In the genomic region with DNA sequence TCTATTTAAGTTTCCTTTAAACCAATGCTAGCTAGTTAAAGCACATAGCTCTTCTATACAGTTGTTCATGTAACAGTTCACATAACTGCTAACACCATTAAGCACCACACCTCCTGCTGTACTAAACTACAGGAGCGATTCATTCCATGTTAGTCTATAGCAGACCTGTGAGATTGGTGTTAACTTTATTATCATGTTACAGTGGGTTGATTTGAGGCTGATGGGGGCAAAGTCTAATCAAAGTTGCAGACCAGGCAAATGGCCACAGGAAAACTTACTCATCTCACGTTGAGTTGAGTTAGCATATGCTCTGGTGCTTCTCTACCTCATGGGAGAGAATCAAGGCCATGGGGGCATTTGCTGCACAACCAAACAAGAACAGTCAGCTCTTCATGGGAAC, we compare ENCODE assay signal across 30 mouse cellular contexts. TPM values are rescaled to one million over a fixed set of nuclear protein-coding genes. Genes with fewer than 3 reads are reported as not detected.
"Had no signal": no experiment of that assay in that cellular context is flagged by ENCODE, and none has a peak within 500 bp of the region (broad histone marks: within the 10 kb centered on the region; RNA-seq: fewer than 3 reads in every experiment).

No protein-coding gene starts in this region.

- H3K27ac ChIP-seq: embryonic facial prominence, embryonic 10.5 days; embryonic facial prominence, embryonic 12.5 days; embryonic facial prominence, embryonic 13.5 days; embryonic facial prominence, embryonic 15.5 days; forebrain, embryonic 10.5 days; forebrain, embryonic 12.5 days; forebrain, embryonic 13.5 days; forebrain, embryonic 15.5 days; gastrocnemius, adult 2 months; heart, adult 2 months had no signal

- H3K4me2 ChIP-seq: embryonic facial prominence, embryonic 12.5 days; embryonic facial prominence, embryonic 13.5 days; embryonic facial prominence, embryonic 15.5 days; forebrain, embryonic 12.5 days; forebrain, embryonic 13.5 days; forebrain, embryonic 15.5 days had no signal

- H3K4me3 ChIP-seq: embryonic facial prominence, embryonic 10.5 days; embryonic facial prominence, embryonic 12.5 days; embryonic facial prominence, embryonic 13.5 days; embryonic facial prominence, embryonic 15.5 days; erythroblast, embryonic 14.5 days; forebrain, embryonic 10.5 days; forebrain, embryonic 12.5 days; forebrain, embryonic 13.5 days; forebrain, embryonic 15.5 days; gastrocnemius, adult 2 months; heart, adult 2 months had no signal

- ATAC-seq: forebrain, embryonic 13.5 days; forebrain, embryonic 14.5 days; forebrain, embryonic 15.5 days; forebrain, embryonic 16.5 days; forebrain, postnatal 0 days had no signal

- H3K9ac ChIP-seq: embryonic facial prominence, embryonic 12.5 days; embryonic facial prominence, embryonic 13.5 days; embryonic facial prominence, embryonic 15.5 days; forebrain, embryonic 12.5 days; forebrain, embryonic 13.5 days; forebrain, embryonic 15.5 days; forebrain, postnatal 0 days had no signal

- H3K36me3 ChIP-seq: embryonic facial prominence, embryonic 10.5 days; embryonic facial prominence, embryonic 12.5 days; embryonic facial prominence, embryonic 13.5 days; embryonic facial prominence, embryonic 15.5 days; forebrain, embryonic 10.5 days; forebrain, embryonic 12.5 days; forebrain, embryonic 15.5 days had no signal

- H3K27me3 ChIP-seq: embryonic facial prominence, embryonic 12.5 days; embryonic facial prominence, embryonic 13.5 days; embryonic facial prominence, embryonic 15.5 days; forebrain, embryonic 12.5 days; forebrain, embryonic 13.5 days; forebrain, embryonic 15.5 days had no signal

- DNase-seq: cerebellum, adult 2 months; cerebellum, adult 8-10 months; cerebellum, adult 9-10 months; cerebellum, adult 9-11 months; cerebellum, postnatal 14 days; cerebellum, postnatal 25 days; cerebellum, postnatal 36 days; embryo, embryonic 11 days; forebrain, postnatal 0 days; gastrocnemius, adult 2 months; gastrocnemius, postnatal 10 days; gastrocnemius, postnatal 14 days; gastrocnemius, postnatal 25 days; gastrocnemius, postnatal 36 days; heart, adult 11 months; heart, adult 18-20 months; heart, adult 2 months had no signal

- H3K9me3 ChIP-seq: embryonic facial prominence, embryonic 10.5 days; embryonic facial prominence, embryonic 12.5 days; embryonic facial prominence, embryonic 13.5 days; embryonic facial prominence, embryonic 15.5 days; forebrain, embryonic 10.5 days; forebrain, embryonic 12.5 days; forebrain, embryonic 13.5 days; forebrain, embryonic 15.5 days had no signal

- H3K4me1 ChIP-seq: embryonic facial prominence, embryonic 12.5 days; embryonic facial prominence, embryonic 13.5 days; embryonic facial prominence, embryonic 15.5 days; forebrain, embryonic 12.5 days; forebrain, embryonic 13.5 days; forebrain, embryonic 15.5 days had no signal

RNA-seq across cellular contexts. Expression of a gene that starts 2.6 kb away (rescaled TPM):
- polyA plus RNA-seq: erythroblast, embryonic 14.5 days; forebrain, embryonic 10.5 days; forebrain, embryonic 11.5 days; forebrain, embryonic 12.5 days; forebrain, embryonic 15.5 days; forebrain, embryonic 16.5 days; forebrain, postnatal 0 days; gonadal fat pad, adult 2 months; heart, adult 2 months had no signal

RNA-seq across cellular contexts. Expression of a gene that starts 6.9 kb away (rescaled TPM):
- polyA plus RNA-seq: erythroblast, embryonic 14.5 days had no signal
